Mouse (Mus musculus) layer of hippocampus, adult 9-10 months (tissue): ENCODE measurements around the gene Mettl7b.

Experiments used
- DNase-seq: peaks from one replicate; pipeline ENCODE4 v3.0.0; 2022; ENCODE audit warnings: low spot score

Gene Mettl7b

DNA sequence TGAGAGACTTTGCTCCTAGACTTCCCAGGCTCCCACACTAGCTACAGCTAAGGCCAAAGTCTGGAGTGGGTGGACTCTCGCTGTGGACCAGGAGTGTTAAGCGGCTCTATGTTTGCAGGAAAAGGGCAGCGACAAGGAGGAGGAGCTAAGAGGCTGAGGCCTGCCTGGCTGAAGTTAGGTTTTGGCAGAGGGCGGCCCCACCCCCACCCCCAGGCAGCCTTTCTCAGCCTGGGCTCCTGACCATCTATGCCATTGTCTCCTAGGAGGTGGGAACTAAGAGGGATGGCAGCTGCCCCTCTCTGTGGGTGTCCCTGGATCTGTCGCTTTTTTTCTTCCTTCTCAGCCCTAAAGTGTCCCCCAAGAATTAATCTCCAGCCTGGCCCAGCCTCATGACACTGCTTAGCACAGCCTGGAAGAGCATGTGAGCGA is 41.6 kb downstream of the Mettl7b start:
- DNase-seq = no peak

DNA sequence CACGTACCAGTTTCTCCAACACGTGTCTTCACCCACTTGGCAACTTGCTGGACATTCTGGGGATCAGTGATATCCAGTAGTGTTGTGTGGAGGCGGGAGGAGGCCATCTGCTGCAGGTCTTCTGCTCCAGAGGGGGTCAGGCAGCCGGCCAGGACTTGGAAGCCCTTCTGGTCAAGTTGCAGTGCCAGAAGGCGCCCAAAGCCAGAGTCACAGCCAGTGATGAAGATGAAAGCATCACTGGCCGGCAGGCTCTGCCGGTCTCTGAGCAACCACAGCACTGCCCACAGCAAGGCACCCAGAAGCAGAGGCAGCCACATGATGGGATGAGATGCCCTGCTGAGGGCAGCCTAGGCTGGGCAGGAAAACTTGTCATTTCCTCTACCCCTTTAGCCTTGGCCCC is 42.5 kb downstream of the Mettl7b start:
- no peak for DNase-seq

GRCm38 (mm10) chr10:128917400-128917799 is 43.4 kb downstream of the Mettl7b start:
- DNase-seq = no peak

DNA sequence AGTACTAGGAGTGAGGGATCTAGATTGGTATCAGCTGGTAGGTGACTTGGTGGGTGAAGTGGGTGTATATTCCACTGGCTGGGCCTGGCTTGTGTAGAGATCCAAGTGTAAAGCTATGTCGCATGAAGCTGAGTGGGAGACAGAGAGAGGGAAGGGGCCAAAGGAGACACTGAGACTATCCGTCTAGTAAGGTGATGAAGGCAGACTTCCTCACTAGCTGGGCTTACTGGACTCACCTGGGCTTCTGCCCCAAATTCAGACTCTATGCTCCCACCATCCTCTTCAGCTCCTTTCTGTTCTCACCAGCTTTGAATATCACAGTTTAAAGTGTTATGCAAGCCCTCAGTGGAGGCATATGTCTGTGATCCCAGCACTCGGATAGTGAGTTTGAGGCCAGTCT is 44.1 kb downstream of the Mettl7b start:
- no peak for DNase-seq

DNA sequence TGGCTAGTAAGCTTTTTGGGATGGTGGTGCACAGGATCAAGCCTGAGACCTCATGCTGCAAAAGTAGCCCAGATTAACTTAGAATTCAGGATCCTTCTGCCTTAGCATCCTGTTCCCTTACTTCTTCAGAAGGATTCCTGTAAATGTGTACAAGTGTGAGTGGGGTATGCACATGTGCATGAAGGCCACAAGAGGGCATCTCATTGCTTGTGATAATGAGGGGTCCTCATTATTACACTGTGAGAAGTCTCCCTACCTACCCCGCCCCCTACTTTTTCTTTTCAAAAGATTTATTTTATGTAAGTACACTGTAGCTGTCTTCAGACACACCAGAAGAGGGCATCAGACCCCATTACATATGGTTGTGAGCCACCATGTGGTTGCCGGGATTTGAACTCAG is 45.2 kb downstream of the Mettl7b start:
- DNase-seq = no peak

DNA sequence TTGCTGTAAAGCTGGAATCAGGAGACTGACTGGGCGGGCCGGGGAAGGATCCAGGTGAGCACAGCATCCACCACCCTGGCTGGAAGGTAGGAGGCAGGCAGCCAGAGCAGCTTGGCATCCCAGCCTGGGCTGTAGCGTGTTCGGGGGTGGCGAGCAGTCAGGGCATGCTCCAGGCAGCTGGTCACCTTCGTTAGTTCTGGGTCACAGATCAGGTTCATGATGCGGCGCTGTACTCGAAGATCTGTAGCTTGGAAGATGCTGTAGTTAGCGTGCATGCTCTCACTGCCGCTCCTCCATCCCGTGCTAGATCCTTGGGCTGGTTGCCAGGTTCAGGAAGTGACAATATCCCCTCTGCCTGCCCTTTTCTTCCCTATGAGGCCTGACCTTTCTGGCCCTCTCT is 47.1 kb downstream of the Mettl7b start:
- no peak for DNase-seq

DNA sequence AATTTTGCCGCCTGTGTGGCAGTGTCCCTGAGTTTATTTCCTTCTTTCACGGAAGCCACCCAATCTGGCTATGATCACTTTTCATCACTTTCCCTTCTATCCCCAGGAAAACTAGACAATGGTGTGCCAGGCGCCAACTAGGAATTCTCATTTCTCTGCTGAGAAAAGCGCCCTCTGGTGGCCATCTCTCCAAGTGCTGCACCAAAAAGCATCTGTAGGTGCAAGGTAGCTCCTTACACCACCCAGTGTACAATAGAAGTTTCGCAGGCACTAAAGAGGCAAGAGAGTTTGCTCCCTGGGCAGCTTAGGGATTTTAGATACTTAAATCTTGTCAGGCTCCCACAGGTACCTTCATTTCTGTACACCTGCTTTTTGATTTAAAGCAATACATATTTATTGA is 47.6 kb downstream of the Mettl7b start:
- peak; percentile 89 for DNase-seq

DNA sequence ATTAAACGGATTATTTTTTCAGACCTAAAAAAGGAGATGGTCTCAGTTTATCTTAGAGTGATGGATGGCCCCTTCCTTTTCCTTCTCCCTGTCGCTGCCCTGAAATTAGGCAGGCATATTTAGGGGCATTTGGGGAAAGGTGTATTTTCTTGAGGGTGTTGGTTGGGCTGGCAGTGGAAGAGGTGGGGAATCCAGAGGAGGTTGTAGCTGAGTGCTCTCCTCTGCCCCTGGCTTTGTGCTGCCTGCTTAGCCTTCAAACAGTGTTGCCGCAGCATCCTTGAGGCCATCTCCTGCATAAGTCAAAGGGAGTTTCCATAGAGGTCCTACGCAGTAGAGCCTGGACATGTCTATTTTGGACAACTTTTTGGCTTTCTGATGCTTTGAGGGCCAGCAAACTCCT is 48.0 kb downstream of the Mettl7b start:
- no peak for DNase-seq

DNA sequence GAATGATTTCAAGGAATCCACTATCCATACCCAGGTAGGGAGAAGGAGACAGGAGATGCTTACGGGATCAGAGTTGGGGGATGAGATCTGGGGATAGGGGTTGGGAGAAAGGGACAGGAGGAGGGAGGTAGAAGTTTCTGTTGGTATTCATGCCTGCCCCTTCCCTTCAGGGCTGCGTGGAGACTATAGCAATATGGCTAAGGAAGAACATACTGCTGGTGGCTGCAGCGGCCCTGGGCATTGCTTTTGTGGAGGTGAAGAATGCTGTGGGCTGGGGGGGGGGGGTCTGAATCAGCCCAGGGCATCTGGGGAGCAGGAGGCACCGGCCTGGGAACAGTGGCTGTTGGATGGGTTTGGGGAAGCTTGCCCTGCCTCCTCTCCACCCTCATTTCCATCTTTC is 48.5 kb downstream of the Mettl7b start:
- no peak for DNase-seq

DNA sequence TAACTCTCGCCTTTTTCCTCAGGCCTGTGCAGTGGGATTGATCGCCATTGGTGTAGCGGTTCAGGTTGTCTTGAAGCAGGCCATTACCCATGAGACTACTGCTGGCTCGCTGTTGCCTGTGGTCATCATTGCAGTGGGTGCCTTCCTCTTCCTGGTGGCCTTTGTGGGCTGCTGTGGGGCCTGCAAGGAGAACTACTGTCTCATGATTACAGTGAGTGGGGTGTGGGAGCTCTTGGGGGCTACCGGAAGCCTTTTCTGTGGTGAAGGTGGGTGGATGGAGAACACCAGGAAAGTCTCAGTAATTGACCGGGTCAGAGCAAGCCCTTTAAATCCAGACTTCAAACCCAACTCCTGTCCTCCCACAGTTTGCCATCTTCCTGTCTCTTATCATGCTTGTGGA is 49.4 kb downstream of the Mettl7b start:
- no peak for DNase-seq

- DNase-seq = no peak
These were observed 50.5 kb downstream of the Mettl7b start for GRCm38 (mm10) chr10:128910066-128910841.

- DNase-seq = no peak
These were observed 51.2 kb downstream of the Mettl7b start for GRCm38 (mm10) chr10:128909567-128910028.

DNA sequence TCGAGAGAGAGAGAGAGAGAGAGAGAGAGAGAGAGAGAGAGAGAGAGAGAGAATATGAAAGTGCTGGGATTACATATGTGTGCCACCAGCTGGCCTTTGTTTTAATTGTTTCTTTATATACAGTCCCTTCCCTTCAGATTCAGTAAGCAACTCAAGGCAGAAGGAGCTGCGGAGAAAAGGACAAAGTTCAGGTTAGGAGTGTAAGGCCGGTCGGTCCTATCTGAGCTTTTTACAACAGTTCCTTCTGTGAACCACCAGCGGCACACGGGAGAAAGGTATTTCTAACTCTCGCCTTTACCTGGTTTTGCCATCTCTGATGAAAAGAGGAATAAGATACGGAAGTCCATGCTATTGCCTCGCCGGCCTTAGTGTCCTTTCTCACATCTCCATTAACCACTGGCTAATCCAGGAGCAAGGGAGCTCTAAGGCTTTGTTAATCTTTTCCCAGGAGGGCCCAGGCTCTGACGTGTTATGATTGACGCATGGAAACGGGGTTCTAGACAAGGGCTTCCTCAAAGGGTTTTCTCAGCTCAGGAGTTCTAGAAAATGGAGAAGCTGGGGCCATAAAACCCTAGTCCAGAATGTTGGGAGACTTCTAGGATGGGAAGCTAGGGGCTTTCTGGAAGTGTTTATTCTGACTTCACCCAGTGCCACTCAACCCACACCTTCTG is 51.9 kb downstream of the Mettl7b start:
- DNase-seq = no peak
